Mouse (Mus musculus) CH12.LX (cell line): ENCODE data around the gene Tepp. TPM values are rescaled to one million over a fixed set of nuclear protein-coding genes. Genes with fewer than 3 reads are reported as not detected.

Source experiments
- DNase-seq: peaks from one replicate; pipeline ENCODE4 v3.0.0-alpha.2; 2013; ENCODE audit errors: extremely low read depth
- H3K27ac ChIP-seq: 2 replicates; pipeline ENCODE4 v1.5.1; 2012; ENCODE audit warnings: low read depth, mild to moderate bottlenecking, control low read depth, moderate library complexity; ENCODE audit not compliant: insufficient read depth
- H3K27me3 ChIP-seq: replicated peaks from 2 replicates; pipeline ENCODE3; 2012; ENCODE audit warnings: inconsistent platforms
- H3K36me3 ChIP-seq, 2 experiments: replicated peaks in 1 of 2; 2 replicates each; pipeline versions ENCODE3 to v1.6.1; 2012; ENCODE audit warnings: inconsistent platforms in 1 of 2, low read length in 1 of 2, mild to moderate bottlenecking in 1 of 2, mixed read lengths in 1 of 2, moderate library complexity in 1 of 2; ENCODE audit not compliant: control insufficient read depth in 1 of 2, insufficient read depth in 1 of 2
- H3K4me1 ChIP-seq, 2 experiments: 2 replicates each; pipeline ENCODE4 v1.6.1; 2012; ENCODE audit warnings: inconsistent platforms in 1 of 2, moderate library complexity in 1 of 2; ENCODE audit not compliant: insufficient read depth in 2 of 2, control insufficient read depth in 1 of 2
- H3K4me2 ChIP-seq: 2 replicates; pipeline ENCODE4 v1.6.1; 2012; ENCODE audit warnings: low read depth, mild to moderate bottlenecking, control low read depth; ENCODE audit not compliant: poor library complexity, insufficient read depth, severe bottlenecking
- H3K4me3 ChIP-seq, 3 experiments: fragments of 150-350 bp in 1 of 3; sonication (generic) in 1 of 3; replicated peaks in 1 of 3; 2 replicates each; pipeline versions ENCODE3 to v1.5.1; 2011 to 2012; ENCODE audit warnings: low read depth in 2 of 3, low read length in 2 of 3, mild to moderate bottlenecking in 2 of 3, moderate library complexity in 2 of 3, control low read depth in 1 of 3, improper control_type of control experiment in 1 of 3, inconsistent platforms in 1 of 3, mixed read lengths in 1 of 3; ENCODE audit not compliant: poor library complexity in 1 of 3
- H3K79me2 ChIP-seq: replicated peaks from 2 replicates; pipeline ENCODE4 v1.6.1; 2012; ENCODE audit warnings: mild to moderate bottlenecking, moderate library complexity; ENCODE audit not compliant: control insufficient read depth, poor library complexity, insufficient read depth, severe bottlenecking; ENCODE audit errors: extremely low read depth
- H3K9ac ChIP-seq: 2 replicates; pipeline ENCODE4 v1.6.1; 2012; ENCODE audit warnings: low read depth, mild to moderate bottlenecking, control low read depth, moderate library complexity; ENCODE audit not compliant: insufficient read depth
- H3K9me3 ChIP-seq: replicated peaks from 2 replicates; pipeline ENCODE3; 2012; ENCODE audit warnings: low read length, inconsistent platforms, mixed read lengths
- CTCF ChIP-seq, 2 experiments: IDR thresholded peaks in 1 of 2; conservative IDR thresholded peaks in 1 of 2; 2 replicates each; pipeline ENCODE4 v1.5.1; 2011 to 2012; ENCODE audit warnings: low read depth in 2 of 2, low read length in 2 of 2, improper control_type of control experiment in 1 of 2, inconsistent platforms in 1 of 2, mild to moderate bottlenecking in 1 of 2, moderate library complexity in 1 of 2
- E2F4 ChIP-seq: IDR thresholded peaks from 2 replicates; pipeline ENCODE4 v1.6.1; 2011; ENCODE audit warnings: low read depth, low read length, improper control_type of control experiment; ENCODE audit not compliant: insufficient replicate concordance
- ELF1 ChIP-seq: IDR thresholded peaks from 2 replicates; pipeline ENCODE4 v1.6.1; 2014; ENCODE audit warnings: low read depth, mild to moderate bottlenecking, inconsistent platforms, low read length, improper control_type of control experiment
- EP300 ChIP-seq: IDR thresholded peaks from 2 replicates; pipeline ENCODE4 v1.6.1; 2011; ENCODE audit warnings: low read length, improper control_type of control experiment
- HCFC1 ChIP-seq: IDR thresholded peaks from 2 replicates; pipeline ENCODE4 v1.6.1; 2012; ENCODE audit warnings: low read depth, mild to moderate bottlenecking, inconsistent platforms, low read length, improper control_type of control experiment
- IRF4 ChIP-seq: IDR thresholded peaks from 2 replicates; pipeline ENCODE4 v1.6.1; 2014; ENCODE audit warnings: low read depth, mild to moderate bottlenecking, inconsistent platforms, low read length, improper control_type of control experiment
- JUN ChIP-seq: IDR thresholded peaks from 2 replicates; pipeline ENCODE4 v1.6.1; 2011; ENCODE audit warnings: low read depth, mild to moderate bottlenecking, low read length, improper control_type of control experiment, moderate library complexity; ENCODE audit not compliant: insufficient read depth
- MEF2A ChIP-seq: IDR thresholded peaks from 2 replicates; pipeline ENCODE4 v1.6.1; 2014; ENCODE audit warnings: low read depth, mild to moderate bottlenecking, inconsistent platforms, low read length, improper control_type of control experiment, borderline replicate concordance
- MYC ChIP-seq: IDR thresholded peaks from 2 replicates; pipeline ENCODE4 v1.6.1; 2011; ENCODE audit warnings: low read depth, mild to moderate bottlenecking, improper control_type of control experiment, low read length
- PAX5 ChIP-seq: IDR thresholded peaks from 2 replicates; pipeline ENCODE4 v1.6.1; 2012; ENCODE audit warnings: low read length, inconsistent platforms, mixed read lengths
- POLR2A ChIP-seq: IDR thresholded peaks from 2 replicates; pipeline ENCODE4 v1.6.1; 2011; ENCODE audit warnings: low read depth, mild to moderate bottlenecking, improper control_type of control experiment, low read length
- RAD21 ChIP-seq: IDR thresholded peaks from 2 replicates; pipeline ENCODE4 v1.6.1; 2011; ENCODE audit warnings: low read depth, mild to moderate bottlenecking, low read length, improper control_type of control experiment, moderate library complexity
- RCOR1 ChIP-seq: conservative IDR thresholded peaks from 2 replicates; pipeline ENCODE4 v1.6.1; 2012; ENCODE audit warnings: low read depth, mild to moderate bottlenecking, inconsistent platforms, low read length, improper control_type of control experiment
- SIN3A ChIP-seq: IDR thresholded peaks from 2 replicates; pipeline ENCODE4 v1.6.1; 2012; ENCODE audit warnings: low read length, improper control_type of control experiment, inconsistent platforms
- TBP ChIP-seq: conservative IDR thresholded peaks from 2 replicates; pipeline ENCODE4 v1.6.1; 2011; ENCODE audit warnings: low read depth, low read length, improper control_type of control experiment
- ZC3H11A ChIP-seq: IDR thresholded peaks from 2 replicates; pipeline ENCODE4 v1.6.1; 2012; ENCODE audit warnings: low read depth, mild to moderate bottlenecking, inconsistent platforms, low read length, improper control_type of control experiment
- ZMIZ1 ChIP-seq: IDR thresholded peaks from 2 replicates; pipeline ENCODE4 v1.6.1; 2012; ENCODE audit warnings: low read depth, mild to moderate bottlenecking, inconsistent platforms, low read length, improper control_type of control experiment
- dilution Hi-C: fragments of 300-500 bp; cut with MboI; formaldehyde crosslinking; loops from 2 replicates; pipeline ENCODE4 v1.14.3; 2020; ENCODE audit warnings: low sequenced_read_pairs; ENCODE audit not compliant: extremely low pct_unique_long_range_greater_than_20kb, extremely low pct_ligation_motif_present
- in situ Hi-C: fragments of 300-500 bp; cut with MboI; formaldehyde crosslinking; loops from 3 replicates; pipeline ENCODE4 v1.14.3; 2019; ENCODE audit warnings: low sequenced_read_pairs, low pct_ligation_motif_present, low pct_unique_long_range_greater_than_20kb, mixed read lengths
- polyA plus RNA-seq: library from polyadenylated mRNA; unstranded; fragments of >175 nt; gene quantifications from 2 replicates; pipeline ENCODE4 v1.2.1, GENCODE M21; 2012; ENCODE audit warnings: low read depth; ENCODE audit not compliant: insufficient read length
- total RNA-seq, 2 experiments: library from RNA; depleted of rRNA; stranded (reverse); fragments of 300-350 nt in 1 of 2; fragments of >200 nt in 1 of 2; gene quantifications; 2 replicates each; pipeline ENCODE4 v1.2.3; 2012 to 2014

The Tepp gene
- total and polyA plus RNA-seq, 3 experiments: not detected

- no peak overlapping the region for H3K27ac ChIP-seq
- dilution Hi-C loops: no loop called here
- no peak overlapping the region for H3K4me2 ChIP-seq
- H3K4me3 ChIP-seq: no peak overlapping the region
- in situ Hi-C loops: no loop called here
- TF ChIP-seq CTCF (conservative IDR thresholded peaks at IDR 0.05 in 1 of 2, IDR thresholded peaks at IDR 0.05 in 1 of 2; ENCODE audit: low read depth in 2 of 2, low read length in 2 of 2) (peak in 1 of 2 experiments; percentile 50; a peak in 2 of 4 replicates), PAX5 (no peak), RAD21 (peak; percentile 34), RCOR1 (no peak)
- H3K9me3 ChIP-seq: no peaks in the 10 kb centered on the region
- no peak overlapping the region for H3K9ac ChIP-seq
- no peaks in the 10 kb centered on the region for H3K4me1 ChIP-seq
- H3K79me2 ChIP-seq: no peaks in the 10 kb centered on the region
- no peak for DNase-seq
- H3K36me3 ChIP-seq: no peaks in the 10 kb centered on the region
- peaks cover 18% of the 10 kb centered on the region for H3K27me3 ChIP-seq
Observed at GRCm38 (mm10) chr8:95312836-95313235, 2.5 kb downstream of the Tepp start.

- Histone ChIP-seq H3K79me2 (no peaks in the 10 kb centered on the region), H3K27me3 (peaks cover 14% of the 10 kb centered on the region), H3K4me3 (no peak overlapping the region), H3K9me3 (no peaks in the 10 kb centered on the region), H3K4me2 (no peak overlapping the region), H3K9ac (no peak overlapping the region), H3K4me1 (no peaks in the 10 kb centered on the region), H3K27ac (no peak overlapping the region), H3K36me3 (no peaks in the 10 kb centered on the region)
- in situ Hi-C loops: no loop called here
- no peak for TF ChIP-seq ELF1
- no peak for TF ChIP-seq PAX5
- TF ChIP-seq POLR2A: no peak
- TF ChIP-seq CTCF (conservative IDR thresholded peaks at IDR 0.05 in 1 of 2, IDR thresholded peaks at IDR 0.05 in 1 of 2; ENCODE audit: low read depth in 2 of 2, low read length in 2 of 2): no peak
- no peak for TF ChIP-seq TBP
- no peak for TF ChIP-seq SIN3A
- no peak for TF ChIP-seq HCFC1
- no peak for TF ChIP-seq MEF2A
- TF ChIP-seq EP300: no peak
- TF ChIP-seq ZC3H11A: no peak
- no peak for TF ChIP-seq MYC
- no peak for TF ChIP-seq ZMIZ1
- TF ChIP-seq IRF4: no peak
- TF ChIP-seq E2F4: no peak
- no peak for TF ChIP-seq JUN
- DNase-seq: no peak
- dilution Hi-C loops: no loop called here
Observed at GRCm38 (mm10) chr8:95313857-95314256, 3.5 kb downstream of the Tepp start.
